Mouse (Mus musculus) small intestine, adult 2 months (tissue): ENCODE data around the gene Uchl4.

Experiments
- CTCF ChIP-seq: fragments of 200-500 bp; IDR thresholded peaks from 2 replicates; pipeline ENCODE4 v1.5.1; 2012; ENCODE audit warnings: low read depth, mild to moderate bottlenecking, control low read depth, inconsistent platforms, low read length, moderate library complexity, mixed read lengths; ENCODE audit not compliant: insufficient replicate concordance, insufficient read length; ENCODE audit errors: extremely low read depth
- POLR2A ChIP-seq: fragments of 200-500 bp; IDR thresholded peaks from 2 replicates; pipeline ENCODE4 v1.6.1; 2012; ENCODE audit warnings: low read depth, mild to moderate bottlenecking, control low read depth, inconsistent platforms, low read length, moderate library complexity

DNA sequence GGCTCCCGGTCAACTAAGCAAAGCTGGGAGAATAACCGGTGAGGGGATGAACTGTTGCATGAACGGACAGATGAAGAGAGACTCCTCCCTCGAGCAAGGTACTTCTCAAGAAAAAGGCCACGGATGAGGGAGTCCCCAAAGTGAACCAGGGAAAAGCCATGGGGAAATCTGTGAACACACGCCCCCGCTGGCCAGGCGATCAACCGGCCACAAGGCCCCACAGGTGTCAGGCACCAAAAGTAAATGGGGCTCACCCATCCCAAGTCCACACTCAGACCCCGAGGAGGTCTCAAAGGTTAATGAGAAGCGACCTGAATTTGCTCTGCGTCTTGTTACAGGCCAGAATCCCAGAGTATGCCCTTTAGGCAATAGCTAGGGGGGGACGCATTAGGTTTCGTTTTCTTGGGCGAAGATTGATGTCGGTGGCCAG is 17.6 kb downstream of the Uchl4 start:
- no peak for TF ChIP-seq POLR2A
- peak; percentile 30; the same call in 1 of the 2 replicates for TF ChIP-seq CTCF
